Mouse (Mus musculus): Measurements from ENCODE around the gene Vps37b.

Gene Vps37b

DNA sequence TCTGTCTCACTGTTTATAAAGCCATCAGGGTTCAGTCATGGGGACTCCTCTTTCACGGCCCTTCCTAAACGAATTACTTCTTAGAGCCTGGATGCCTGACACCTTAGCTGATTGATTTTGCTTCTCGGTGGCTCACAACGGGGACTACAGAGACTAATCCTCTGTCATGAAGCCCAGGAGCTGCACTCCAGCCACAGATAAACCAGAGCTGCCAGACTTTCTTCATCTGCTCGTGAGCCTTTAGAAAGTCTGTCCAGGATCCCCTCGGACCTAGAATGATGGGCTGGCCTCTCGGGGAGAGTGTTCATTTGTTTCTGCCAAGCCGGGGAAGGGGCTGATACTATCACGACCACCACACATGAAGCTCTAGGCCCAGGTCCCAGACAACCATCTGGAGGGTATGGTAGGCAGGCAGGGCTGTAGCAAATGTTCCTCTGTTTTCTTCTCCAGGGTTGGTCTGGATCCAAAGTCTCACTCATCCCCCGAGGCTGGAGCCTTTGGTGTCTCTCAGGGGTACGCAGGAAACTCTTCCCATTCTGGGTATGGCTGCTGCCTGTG, 13.5 kb upstream of the Vps37b start:
- no peak for DNase-seq (ENCODE audit: low read depth, low spot score)

DNA sequence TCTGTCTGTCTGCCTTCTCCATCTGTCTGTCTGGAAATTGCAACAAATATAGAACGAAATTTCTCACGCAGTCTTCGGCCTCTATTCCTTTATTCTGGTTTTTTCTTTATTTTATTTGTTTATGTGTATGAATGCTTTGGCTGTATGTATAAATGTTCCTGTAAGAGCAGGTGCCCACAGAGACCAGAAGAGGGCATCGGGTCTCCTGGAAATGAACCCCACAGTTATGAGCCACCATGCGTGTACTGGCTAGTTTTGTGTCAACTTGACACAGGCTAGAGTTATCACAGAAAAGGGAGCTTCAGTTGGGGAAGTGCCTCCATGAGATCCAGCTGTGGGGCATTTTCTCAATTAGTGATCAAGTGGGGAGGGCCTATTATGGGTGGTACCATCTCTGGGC, 11.9 kb upstream of the Vps37b start:
- no peak for DNase-seq (ENCODE audit: low read depth, low spot score)

DNA sequence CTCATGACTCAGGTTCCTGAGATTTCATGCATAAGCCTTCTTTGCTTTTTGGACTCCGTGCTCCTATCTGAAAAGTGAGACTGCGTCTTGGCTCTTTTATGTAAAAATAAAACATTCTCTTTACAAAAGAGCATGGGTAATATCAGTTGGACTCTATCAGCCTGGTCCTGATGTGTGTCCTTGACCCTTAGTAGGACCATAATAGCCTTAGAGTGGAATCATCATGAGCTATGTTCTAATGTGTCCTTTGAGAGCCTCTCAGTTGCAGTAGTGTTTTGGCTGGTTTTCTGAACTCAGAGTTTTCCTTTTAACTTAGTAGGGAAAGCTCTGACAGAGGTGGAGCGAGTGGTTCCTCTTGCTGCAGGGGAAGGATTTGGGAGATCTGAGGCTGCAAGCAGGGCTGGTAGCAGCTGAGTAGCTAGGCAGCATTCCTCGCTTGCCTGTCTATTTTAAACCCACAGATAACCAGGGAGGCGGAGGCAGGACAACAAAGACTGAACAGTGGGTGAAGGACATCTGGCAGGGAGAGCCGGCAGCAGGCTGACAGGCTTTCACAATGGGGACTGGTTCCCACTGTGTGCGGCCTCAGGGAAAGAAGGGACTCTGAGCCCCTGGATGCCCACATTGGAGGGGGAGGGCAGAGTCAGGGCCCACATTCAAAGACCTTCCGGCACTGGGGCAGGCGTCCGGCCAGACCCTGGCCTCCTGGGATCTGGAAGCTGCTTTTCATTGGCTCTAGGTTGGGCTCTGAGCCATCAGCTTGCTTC, 11.3 kb upstream of the Vps37b start:
- DNase-seq (ENCODE audit: low read depth, low spot score), result no peak

DNA sequence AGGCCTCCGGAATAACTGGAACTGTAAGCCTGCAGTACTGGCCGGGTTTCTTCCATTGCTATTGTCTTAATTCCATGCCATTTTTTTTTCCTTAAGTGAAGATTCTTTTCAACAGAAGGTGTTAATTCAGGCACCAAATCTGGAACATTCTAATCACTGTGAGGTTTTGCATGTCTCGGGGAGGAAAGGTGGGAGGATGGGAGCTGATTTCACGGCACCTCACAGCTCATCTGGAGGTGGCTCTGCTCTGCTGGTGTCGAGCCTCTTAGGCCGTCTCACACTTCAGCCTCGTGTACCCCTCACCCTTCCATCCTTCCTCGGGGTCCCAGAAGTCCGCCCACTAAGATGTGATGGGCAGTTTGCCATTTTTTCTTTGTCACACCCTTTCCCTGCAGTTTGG, 9.0 kb upstream of the Vps37b start:
- no peak for DNase-seq (ENCODE audit: low read depth, low spot score)

DNA sequence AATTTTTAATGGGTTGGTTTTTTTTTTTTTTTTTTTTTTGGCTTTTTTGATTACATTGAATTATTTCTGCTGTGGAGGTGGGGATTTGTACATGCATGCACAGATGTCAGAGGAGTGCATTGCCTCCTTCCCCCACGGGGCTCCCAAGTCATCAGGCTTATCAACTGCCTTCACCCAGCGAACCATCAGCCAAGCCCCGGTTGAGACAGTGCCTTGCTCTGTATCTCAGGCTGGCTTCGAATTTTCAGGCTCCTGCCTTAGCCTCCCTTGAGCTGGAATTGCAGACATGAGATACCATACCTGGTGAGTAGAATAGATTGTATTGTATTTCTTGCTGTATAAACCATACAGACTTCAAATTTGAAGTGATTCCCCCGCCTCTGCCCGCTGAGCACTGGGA, 7.5 kb upstream of the Vps37b start:
- DNase-seq (ENCODE audit: low read depth, low spot score), result no peak

DNA sequence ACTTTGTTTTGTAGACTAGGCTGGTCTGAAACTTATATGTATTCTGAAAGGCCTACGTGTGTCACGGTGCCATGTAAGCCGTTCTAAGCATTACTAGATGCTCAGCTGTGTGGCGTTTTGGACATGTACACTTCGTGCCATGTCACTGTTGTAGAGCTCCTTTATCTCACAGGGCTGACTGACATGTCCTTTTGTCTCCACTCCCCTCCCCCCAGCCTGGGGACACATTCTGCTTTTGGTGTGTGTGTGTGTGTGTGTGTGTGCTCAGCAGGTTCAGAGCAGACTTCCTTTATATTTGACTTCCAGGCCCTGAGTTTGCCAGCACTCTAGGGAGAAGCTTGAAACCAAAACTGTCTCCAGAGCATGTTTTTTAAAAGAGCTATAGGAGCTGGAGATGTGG, 4.8 kb upstream of the Vps37b start:
- DNase-seq (ENCODE audit: low read depth, low spot score), result no peak

DNA sequence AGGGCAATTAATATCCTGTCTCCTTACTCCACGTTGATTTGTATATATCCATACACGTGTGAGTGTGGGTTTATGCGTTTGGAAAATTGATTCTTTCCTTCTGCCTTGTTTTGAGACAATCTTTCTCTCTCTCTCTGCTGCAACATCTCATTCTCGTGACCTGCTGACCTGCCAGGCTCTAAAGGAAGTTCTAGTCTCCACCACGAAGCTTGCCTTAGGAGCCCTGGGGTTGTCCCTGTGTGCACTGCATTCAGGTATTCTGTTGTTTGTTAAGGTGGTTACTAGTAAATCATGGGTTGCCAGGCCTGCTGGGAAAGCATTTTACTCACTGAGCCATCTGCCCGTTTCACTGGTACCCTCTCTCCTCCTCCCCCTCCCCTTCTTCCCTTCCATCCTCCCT, 4.3 kb upstream of the Vps37b start:
- no peak for DNase-seq (ENCODE audit: low read depth, low spot score)

DNA sequence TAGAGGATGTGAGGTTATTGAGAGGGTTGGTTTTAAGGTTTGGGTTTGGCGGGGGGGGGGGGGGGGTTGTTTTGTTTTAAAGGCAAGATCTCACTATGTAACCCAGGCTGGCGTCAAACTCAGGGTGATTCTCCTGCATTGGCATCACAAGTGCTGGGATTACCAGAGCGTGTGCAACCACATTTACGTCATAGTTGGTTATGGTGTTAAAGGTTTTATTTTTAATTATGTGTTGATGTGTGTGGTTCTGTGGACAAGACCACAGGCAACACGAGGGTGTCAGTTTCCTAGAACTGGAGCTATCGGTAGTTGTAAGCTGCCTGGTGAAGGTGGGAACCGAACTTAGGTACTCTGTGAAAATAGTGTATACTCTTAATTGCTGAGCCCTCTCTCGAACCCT, 3.7 kb upstream of the Vps37b start:
- no peak for DNase-seq (ENCODE audit: low read depth, low spot score)

DNA sequence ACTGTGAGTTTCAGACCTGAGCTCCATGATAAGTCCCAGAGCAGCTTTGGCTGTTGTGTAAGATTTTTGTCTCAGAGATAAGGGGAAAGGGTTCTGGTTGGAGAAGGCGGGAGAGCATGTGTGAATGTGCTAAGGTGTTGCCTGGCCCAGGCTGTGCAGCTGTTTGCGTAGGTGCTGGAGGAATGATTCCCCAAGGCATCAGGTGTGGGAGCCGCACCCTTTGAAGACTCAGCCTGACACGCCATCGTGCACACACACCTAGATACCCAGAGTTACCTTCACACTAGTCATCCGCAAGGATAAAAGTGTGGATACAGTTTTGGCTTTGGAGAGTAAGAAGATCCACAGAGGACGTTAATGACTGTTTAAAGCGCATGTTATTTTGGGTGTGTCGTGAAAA, 3.3 kb upstream of the Vps37b start:
- no peak for DNase-seq (ENCODE audit: low read depth, low spot score)

DNA sequence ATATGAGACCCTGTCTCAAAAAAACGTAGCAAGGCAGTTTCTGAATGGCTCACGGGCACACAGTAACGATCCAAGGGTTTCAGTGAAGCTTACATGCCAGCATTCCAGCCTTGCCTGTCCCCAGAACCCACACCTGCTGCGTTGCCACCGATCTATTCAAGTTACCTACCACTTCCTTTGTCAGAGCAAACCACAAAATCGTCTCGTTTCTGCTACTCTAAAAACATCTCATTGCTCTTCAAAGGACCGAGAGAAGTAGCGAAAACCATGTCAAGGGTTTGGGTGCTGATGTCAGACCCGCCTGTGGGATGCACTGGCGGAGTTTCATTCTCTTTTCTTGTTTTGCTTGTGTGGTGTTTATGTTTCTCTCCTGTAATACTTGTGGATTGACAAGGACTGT, 2.4 kb upstream of the Vps37b start:
- DNase-seq (ENCODE audit: low read depth, low spot score), result no peak

DNA sequence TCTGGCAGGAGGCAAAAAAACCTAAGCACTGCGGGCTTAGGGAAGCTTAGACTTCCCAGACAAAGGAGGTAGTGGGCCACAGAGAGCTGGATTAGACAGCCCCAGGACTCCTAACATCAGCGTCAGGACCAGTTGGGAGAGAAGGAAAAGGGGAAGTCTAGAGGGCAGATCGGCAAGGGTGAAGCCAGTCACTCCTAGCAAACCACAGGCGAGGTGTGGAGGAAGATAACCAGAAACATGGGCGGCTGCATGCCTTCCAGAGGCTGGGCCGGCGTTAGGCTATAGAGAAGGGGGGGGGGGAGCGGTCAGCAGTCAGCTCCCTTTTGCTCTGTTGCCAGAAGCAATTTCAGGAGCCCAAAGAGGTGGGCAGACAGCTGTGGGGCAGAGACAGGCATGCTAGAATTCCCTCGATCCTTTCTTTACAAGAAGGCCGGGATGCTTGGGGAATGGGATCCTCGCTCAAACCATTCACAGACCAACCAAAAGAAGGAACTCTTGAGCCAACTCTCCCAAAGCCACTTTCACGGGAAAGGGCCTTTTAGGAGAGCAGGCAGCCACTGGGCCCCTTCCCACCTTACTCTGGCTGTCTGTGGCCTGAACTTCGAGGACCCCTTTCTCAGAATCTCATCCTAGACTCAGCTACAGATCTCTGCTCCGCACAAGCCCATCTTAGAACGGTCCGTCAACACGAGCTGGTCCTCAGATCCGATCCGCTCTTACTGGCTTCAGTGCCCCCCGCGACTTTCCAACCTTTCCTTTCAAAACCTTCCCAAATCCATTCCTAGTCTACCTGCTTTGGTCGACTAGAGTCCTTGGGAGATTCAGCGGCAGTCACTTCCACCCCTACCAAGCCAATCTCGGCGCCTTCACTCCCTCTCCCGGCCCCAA, 758 bp downstream of the Vps37b start:
- DNase-seq (ENCODE audit: low read depth, low spot score), result no peak

DNA sequence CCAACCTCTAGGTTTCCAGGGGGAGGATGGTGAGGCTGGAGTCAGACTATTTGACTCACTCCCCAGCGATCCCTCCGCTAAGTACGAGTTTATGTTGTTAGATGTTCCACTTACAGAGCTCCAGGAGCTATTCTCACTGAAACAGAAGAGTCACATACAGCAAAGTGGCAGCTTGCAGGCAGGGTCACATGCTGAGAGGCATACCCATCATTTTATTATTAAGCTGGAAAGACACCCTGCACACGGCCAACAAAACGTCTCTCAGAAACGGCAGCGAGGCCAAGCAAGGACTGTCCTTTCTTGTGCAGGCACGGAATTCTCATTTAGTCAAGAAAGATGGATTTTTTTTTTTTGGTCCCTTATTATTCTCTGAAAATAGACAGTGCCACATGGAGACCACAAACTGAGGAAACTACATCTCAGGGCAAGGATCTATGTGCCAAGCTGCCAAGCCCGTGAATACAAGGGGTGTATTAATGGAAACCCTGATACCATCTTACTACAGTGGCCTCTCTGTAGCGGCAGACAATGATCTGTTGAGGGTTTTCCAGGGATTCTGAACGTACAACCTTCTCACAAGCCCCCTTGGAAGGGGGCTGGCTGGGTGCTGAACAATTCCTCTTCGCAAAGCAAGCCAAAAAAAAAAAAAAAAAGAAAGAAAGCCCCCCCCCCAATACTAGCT, 1.5 kb downstream of the Vps37b start:
- DNase-seq (ENCODE audit: low read depth, low spot score), result no peak

DNA sequence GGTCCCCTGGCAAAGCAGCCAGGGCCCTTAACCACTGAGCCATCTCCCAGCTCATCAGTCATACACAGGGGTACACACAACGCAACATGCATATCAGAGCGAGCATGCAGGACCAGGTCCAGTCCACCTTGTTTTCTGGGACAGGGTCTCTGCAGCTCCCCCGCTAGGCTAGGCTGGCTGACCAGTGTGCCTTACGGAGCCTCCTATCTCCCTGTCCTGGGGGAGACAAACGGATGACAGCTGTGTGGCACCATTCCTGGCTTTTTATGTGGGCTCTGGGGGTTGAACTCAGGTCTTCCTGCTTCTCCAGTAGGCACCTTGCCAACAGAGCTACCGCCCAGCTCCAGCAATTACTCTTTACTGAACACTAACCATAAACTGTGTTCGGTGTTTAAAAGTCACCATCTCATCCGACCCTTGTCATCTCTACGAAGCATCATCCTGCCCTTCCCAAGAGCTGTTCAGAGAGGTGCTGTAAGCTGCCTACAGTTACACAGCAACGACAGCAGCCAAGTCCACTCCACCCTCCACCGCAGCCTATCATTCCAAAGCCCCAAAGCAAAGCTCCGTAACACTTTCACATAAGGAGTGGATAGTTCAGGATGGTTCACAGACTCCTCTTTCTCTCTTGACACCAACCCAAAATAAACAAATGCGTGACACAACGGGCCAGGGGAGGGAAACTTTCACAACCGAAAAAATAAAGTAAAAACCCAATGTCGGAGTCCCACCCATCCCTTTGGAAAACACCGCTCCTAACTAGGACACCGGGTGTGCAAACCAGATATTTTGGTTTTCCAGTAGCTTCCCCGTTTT, 2.6 kb downstream of the Vps37b start:
- no peak for DNase-seq (ENCODE audit: low read depth, low spot score)

DNA sequence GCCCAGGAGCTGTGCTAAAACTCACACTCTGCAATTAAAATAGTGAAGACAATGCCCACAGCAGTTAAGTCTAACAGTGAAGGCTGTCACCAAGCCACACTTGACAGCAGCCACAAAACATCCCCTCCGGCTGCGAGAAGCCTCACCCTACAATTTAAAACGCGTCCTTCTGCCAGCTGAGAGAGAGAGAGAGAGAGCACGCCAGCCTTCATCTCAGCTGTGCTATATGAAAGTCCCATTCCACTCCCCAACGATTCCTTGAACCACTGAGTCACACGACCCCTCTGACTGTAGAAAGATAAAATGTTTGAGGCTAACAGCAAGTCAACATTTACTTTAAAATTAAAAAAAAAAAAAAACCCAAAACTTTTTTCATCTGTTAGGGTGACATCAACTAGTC, 3.4 kb downstream of the Vps37b start:
- DNase-seq (ENCODE audit: low read depth, low spot score), result no peak

DNA sequence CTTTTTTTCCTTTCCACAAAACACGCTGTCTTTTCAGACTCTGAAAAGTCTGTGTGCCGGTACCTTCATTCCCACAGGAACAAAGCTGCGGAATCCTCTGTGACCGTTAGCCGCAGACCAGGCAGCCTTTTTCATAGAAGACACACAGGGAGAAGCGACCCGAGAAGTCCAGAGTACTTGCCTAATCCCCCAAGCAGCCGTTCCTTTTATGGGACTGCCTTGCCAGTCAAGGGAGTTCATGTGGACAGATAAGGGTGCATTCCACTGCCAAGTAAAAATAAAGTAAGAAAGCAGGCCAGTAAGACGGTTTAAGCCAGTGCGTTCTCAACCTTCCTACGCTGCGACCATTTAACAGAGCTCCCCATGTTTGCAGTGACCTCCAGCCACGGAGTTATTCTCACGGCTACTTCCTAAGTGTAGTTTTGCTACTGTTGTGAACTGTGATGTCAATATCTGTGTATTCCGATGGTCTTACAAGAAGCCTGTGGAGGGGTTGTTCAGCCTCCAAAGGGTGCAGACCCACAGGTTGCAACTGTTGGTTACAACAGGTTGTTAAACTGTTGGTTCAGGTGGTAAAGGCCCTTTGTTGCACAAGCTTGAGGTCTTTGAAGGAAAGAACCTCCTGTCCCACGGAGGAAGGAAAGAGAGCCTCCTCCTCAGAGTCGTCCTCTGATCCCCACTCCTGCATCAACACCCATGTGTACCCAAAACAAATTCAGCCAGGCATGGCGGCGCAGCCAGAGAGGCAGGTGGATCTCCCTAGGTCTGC, 4.2 kb downstream of the Vps37b start:
- DNase-seq (ENCODE audit: low read depth, low spot score), result no peak

DNA sequence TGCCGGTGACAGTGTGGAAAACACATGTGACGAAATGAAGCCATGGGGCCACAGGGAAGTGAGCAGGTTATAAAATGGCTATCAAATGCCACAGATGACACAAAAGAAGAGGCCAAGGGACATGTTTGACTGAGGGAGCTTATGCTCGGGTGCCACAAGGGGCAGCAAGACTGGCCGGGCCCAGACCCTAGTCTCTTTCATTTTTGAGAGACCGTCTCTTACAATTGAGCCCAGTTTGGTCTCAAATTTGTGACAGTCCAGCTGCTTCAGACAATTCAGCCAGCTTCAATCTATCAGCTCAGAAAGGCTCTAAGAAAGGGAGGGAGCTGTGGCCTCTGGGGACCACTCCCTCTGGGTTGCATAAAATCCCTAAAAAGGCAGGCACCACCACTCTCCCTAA, 5.5 kb downstream of the Vps37b start:
- DNase-seq (ENCODE audit: low read depth, low spot score), result no peak

DNA sequence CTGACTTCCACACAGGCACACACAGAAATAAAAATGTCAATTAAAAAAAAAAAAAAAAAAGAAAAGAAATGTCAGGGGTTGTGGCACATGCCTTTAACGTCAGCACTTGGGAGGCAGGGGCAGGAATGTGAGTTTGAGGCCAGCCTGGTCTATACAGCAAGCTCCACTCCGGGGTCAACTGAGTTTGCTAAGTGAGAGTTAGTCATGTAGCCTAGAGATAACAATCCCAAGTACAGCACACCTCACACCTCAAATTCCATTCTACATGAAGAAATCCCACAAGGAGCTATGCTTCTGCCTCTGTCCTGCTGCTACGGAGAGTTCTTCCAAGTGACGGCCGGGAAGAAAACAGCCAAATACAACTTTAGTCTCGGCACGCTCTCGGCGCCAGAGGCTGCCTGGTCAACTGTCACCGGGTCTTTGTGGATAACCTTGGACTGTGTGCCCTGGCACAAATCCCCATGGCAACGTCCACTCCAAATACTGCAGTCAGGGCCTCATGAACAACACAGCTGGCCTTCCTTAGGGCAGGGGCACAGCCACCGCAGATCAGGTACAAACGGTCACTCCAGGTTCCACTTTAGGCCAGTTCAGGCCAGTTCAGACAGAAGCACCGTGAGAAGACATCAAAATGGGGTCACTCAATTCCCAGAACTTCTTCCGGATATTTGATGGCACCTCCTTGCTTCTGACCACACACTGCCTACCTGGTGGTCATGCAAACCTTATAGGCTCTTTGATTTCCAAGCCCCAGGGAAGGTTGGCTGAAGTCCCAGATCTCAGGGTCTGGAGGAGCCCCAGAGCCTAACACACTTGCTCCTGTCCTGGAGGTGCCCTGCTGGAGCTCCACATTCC, 6.3 kb downstream of the Vps37b start:
- DNase-seq (ENCODE audit: low read depth, low spot score), result no peak

DNA sequence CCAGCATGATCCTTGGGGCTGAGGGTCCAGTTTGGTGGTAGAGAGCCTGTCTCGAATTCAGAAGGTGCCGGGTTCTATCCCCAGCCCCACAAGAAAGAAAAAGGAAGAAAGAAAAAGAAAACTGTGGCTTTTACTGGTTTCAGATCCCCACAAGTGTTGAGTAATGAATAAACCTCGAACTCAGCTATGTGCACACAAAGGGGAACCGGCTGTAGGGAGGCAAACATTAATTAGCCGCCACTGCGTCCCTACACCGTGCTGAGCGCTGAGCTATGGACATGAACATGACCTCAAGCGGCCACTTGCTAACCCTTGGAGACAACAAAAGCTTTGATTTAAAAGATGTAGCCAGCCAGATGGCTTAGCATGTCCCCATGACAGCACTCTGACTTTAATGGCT, 6.9 kb downstream of the Vps37b start:
- no peak for DNase-seq (ENCODE audit: low read depth, low spot score)

DNA sequence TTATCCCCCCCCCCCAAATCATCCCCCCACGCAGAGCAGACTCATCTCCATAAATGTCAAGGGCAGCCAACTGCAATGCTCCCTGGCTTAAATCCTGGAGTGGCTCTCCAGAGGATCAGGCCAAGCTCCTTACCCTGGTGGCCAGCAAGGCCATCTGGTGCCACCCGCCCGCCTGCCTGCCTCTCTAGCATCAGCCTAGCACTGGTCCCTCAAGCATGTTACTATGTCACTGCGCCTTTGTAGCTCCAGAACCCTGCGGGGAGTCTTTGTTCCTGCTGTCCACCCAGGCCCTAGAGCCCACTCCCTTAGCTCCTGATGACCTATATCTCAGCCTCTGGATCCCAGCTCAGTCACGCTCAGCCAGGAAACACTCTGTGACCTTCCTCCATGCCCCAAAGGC, 7.4 kb downstream of the Vps37b start:
- peak; percentile 80 for DNase-seq (ENCODE audit: low read depth, low spot score)

DNA sequence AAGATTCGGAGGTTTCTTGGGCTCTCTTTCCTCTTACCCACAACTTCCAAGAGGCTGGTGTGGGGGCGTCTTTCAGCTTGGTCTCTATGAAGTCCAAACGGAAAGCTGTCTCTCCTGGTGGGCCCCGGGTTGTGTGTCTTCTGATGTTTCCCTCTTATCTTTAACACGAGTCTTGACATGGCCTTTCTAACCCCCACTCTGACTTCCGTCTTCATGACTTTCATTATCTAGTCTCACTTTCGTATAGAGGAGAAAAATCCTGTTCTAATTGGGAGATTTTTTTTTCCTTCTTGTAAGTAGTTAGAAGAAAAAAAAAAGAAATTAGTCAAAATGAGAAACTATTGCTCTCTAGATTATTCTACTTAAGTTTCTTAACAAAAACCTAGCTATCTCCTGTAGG, 9.7 kb downstream of the Vps37b start:
- no peak for DNase-seq (ENCODE audit: low read depth, low spot score)

All from retina, postnatal 7 days (tissue).